Mouse (Mus musculus): ENCODE data around the gene Arhgef17. TPM values are rescaled to one million over a fixed set of nuclear protein-coding genes. Genes with fewer than 3 reads are reported as not detected.

Gene Arhgef17
- polyA plus RNA-seq, 1 experiment: 11.1 TPM

- H3K27ac ChIP-seq (ENCODE audit: control insufficient read depth, insufficient read depth, low read length): no peak overlapping the region
- H3K4me1 ChIP-seq (replicated peaks; ENCODE audit: control insufficient read depth, insufficient read depth, low read length): peaks cover 18% of the 10 kb centered on the region
- H3K4me3 ChIP-seq (ENCODE audit: control insufficient read depth, insufficient read depth, low read length): peak overlapping the region; percentile 55
- WGBS: under 1% methylated on average over 27 of the region's 27 CpGs
- peak; percentile 85 for DNase-seq
- no peaks in the 10 kb centered on the region for H3K36me3 ChIP-seq (ENCODE audit: control insufficient read depth, insufficient read depth, low read length)
- TF ChIP-seq CTCF (IDR thresholded peaks at IDR 0.05; ENCODE audit: borderline replicate concordance, control insufficient read depth, extremely low read depth, insufficient read depth, low read length, poor library complexity) (peak; percentile 76; the same call in 1 of the 2 replicates), POLR2A (IDR thresholded peaks at IDR 0.05; ENCODE audit: control insufficient read depth, extremely low read depth, insufficient read depth, low read length, poor library complexity) (no peak)
- H3K27me3 ChIP-seq (ENCODE audit: control insufficient read depth, insufficient read depth, low read length): peaks cover 13% of the 10 kb centered on the region
Measured at GRCm38 (mm10) chr7:100932481-100933007, 637 bp upstream of the Arhgef17 start.

- Histone ChIP-seq H3K36me3 (ENCODE audit: control insufficient read depth, insufficient read depth, low read length) (no peaks in the 10 kb centered on the region), H3K4me1 (replicated peaks; ENCODE audit: control insufficient read depth, insufficient read depth, low read length) (peaks cover 18% of the 10 kb centered on the region), H3K4me3 (ENCODE audit: control insufficient read depth, insufficient read depth, low read length) (peak overlapping the region; percentile 55), H3K27ac (ENCODE audit: control insufficient read depth, insufficient read depth, low read length) (no peak overlapping the region), H3K27me3 (ENCODE audit: control insufficient read depth, insufficient read depth, low read length) (peaks cover 13% of the 10 kb centered on the region)
- no peak for TF ChIP-seq CTCF (IDR thresholded peaks at IDR 0.05; ENCODE audit: borderline replicate concordance, control insufficient read depth, extremely low read depth, insufficient read depth, low read length, poor library complexity)
- no peak for TF ChIP-seq POLR2A (IDR thresholded peaks at IDR 0.05; ENCODE audit: control insufficient read depth, extremely low read depth, insufficient read depth, low read length, poor library complexity)
- 2% methylated on average over 73 of the region's 73 CpGs for WGBS
- peak; percentile 7 for DNase-seq
Measured at GRCm38 (mm10) chr7:100931316-100931925, 486 bp downstream of the Arhgef17 start.

- H3K27ac ChIP-seq (ENCODE audit: control insufficient read depth, insufficient read depth, low read length): no peak overlapping the region
- no peaks in the 10 kb centered on the region for H3K36me3 ChIP-seq (ENCODE audit: control insufficient read depth, insufficient read depth, low read length)
- TF ChIP-seq POLR2A (IDR thresholded peaks at IDR 0.05; ENCODE audit: control insufficient read depth, extremely low read depth, insufficient read depth, low read length, poor library complexity) (no peak), CTCF (IDR thresholded peaks at IDR 0.05; ENCODE audit: borderline replicate concordance, control insufficient read depth, extremely low read depth, insufficient read depth, low read length, poor library complexity) (no peak)
- WGBS: 30% methylated on average over 53 of the region's 53 CpGs
- no peak for DNase-seq
- peaks cover 18% of the 10 kb centered on the region for H3K4me1 ChIP-seq (replicated peaks; ENCODE audit: control insufficient read depth, insufficient read depth, low read length)
- peak overlapping the region; percentile 55; the same call in 1 of the 2 replicates for H3K4me3 ChIP-seq (ENCODE audit: control insufficient read depth, insufficient read depth, low read length)
- H3K27me3 ChIP-seq (ENCODE audit: control insufficient read depth, insufficient read depth, low read length): peaks cover 13% of the 10 kb centered on the region
Measured at GRCm38 (mm10) chr7:100930619-100931315, 1.1 kb downstream of the Arhgef17 start.

- WGBS: 89% methylated on average over 19 of the region's 19 CpGs
- Histone ChIP-seq H3K36me3 (ENCODE audit: control insufficient read depth, insufficient read depth, low read length) (no peaks in the 10 kb centered on the region), H3K27ac (ENCODE audit: control insufficient read depth, insufficient read depth, low read length) (no peak overlapping the region), H3K4me1 (replicated peaks; ENCODE audit: control insufficient read depth, insufficient read depth, low read length) (peaks cover 18% of the 10 kb centered on the region), H3K4me3 (ENCODE audit: control insufficient read depth, insufficient read depth, low read length) (no peak overlapping the region), H3K27me3 (ENCODE audit: control insufficient read depth, insufficient read depth, low read length) (peaks cover 13% of the 10 kb centered on the region)
- no peak for DNase-seq
- TF ChIP-seq POLR2A (IDR thresholded peaks at IDR 0.05; ENCODE audit: control insufficient read depth, extremely low read depth, insufficient read depth, low read length, poor library complexity) (no peak), CTCF (IDR thresholded peaks at IDR 0.05; ENCODE audit: borderline replicate concordance, control insufficient read depth, extremely low read depth, insufficient read depth, low read length, poor library complexity) (no peak)
Measured at GRCm38 (mm10) chr7:100929639-100930303, 2.1 kb downstream of the Arhgef17 start.

GRCm38 (mm10) chr7:100928456-100928855 lies 3.5 kb downstream of the Arhgef17 start:
- 91% methylated on average over 9 of the region's 9 CpGs for WGBS
- Histone ChIP-seq H3K27me3 (ENCODE audit: control insufficient read depth, insufficient read depth, low read length) (peaks cover 13% of the 10 kb centered on the region), H3K27ac (ENCODE audit: control insufficient read depth, insufficient read depth, low read length) (no peak overlapping the region), H3K36me3 (ENCODE audit: control insufficient read depth, insufficient read depth, low read length) (no peaks in the 10 kb centered on the region), H3K4me3 (ENCODE audit: control insufficient read depth, insufficient read depth, low read length) (no peak overlapping the region), H3K4me1 (replicated peaks; ENCODE audit: control insufficient read depth, insufficient read depth, low read length) (peaks cover 18% of the 10 kb centered on the region)
- no peak for TF ChIP-seq POLR2A (IDR thresholded peaks at IDR 0.05; ENCODE audit: control insufficient read depth, extremely low read depth, insufficient read depth, low read length, poor library complexity)
- no peak for DNase-seq

GRCm38 (mm10) chr7:100927287-100928000 lies 4.5 kb downstream of the Arhgef17 start:
- 74% methylated on average over 7 of the region's 7 CpGs for WGBS

More at GRCm38 (mm10) chr7:100927287-100928000, 4.5 kb downstream of the Arhgef17 start:
- no peak for TF ChIP-seq CTCF (IDR thresholded peaks at IDR 0.05; ENCODE audit: borderline replicate concordance, control insufficient read depth, extremely low read depth, insufficient read depth, low read length, poor library complexity)
- TF ChIP-seq POLR2A (IDR thresholded peaks at IDR 0.05; ENCODE audit: control insufficient read depth, extremely low read depth, insufficient read depth, low read length, poor library complexity): no peak
- DNase-seq: no peak
- H3K27ac ChIP-seq (ENCODE audit: control insufficient read depth, insufficient read depth, low read length): no peak overlapping the region
- peaks cover 13% of the 10 kb centered on the region for H3K27me3 ChIP-seq (ENCODE audit: control insufficient read depth, insufficient read depth, low read length)
- no peak overlapping the region for H3K4me3 ChIP-seq (ENCODE audit: control insufficient read depth, insufficient read depth, low read length)
- H3K36me3 ChIP-seq (ENCODE audit: control insufficient read depth, insufficient read depth, low read length): no peaks in the 10 kb centered on the region
- H3K4me1 ChIP-seq (replicated peaks; ENCODE audit: control insufficient read depth, insufficient read depth, low read length): peaks cover 15% of the 10 kb centered on the region
